Mouse (Mus musculus): ENCODE results near the gene Zfp980. TPM values are rescaled to one million over a fixed set of nuclear protein-coding genes. Genes with fewer than 3 reads are reported as not detected.
"Not testable (repeated sequence)": the region's sequence is repeated elsewhere in the genome, so short reads cannot be mapped to it uniquely, and the experiment has no call there.

The Zfp980 gene
- total RNA-seq (2021) = under 1 TPM in 1 of 2 experiments, not detected in 1; 0.07 TPM

GRCm38 (mm10) chr4:145670385-145670784 lies at the start of gene Zfp980:
Gene Zfp980, plus strand, starts transcription at chr4:145670685.
- not testable (repeated sequence) for DNase-seq (ENCODE audit: extremely low spot score in 1 of 2, low spot score in 1 of 2)

- DNase-seq (ENCODE audit: extremely low spot score in 1 of 2, low spot score in 1 of 2) = not testable (repeated sequence)
Measured at GRCm38 (mm10) chr4:145640416-145641185, 29.9 kb upstream of the Zfp980 start.

DNA sequence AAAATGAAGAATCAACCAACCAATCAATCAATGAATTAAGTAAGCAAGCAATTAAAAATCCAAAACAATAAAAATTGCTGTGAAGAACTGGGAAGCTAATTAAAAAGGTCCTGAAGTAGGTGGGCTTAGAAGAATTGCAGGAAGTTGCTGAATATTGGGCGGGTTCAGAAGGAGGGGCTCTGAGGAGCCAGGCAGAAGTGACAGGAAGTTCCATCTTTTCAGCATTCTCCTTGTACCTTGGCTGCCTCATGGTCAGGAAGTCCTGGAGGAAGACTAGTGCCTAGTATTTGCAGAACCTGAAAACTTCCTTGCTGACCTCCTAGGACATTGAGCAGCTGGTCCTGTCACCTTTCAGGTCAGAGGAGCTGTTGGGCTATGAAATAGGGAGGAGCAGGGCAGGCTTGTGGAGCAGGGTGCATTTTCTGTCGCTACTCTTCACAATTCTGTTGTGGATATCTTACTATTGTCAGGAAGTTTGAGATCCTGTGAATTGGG lies 3.8 kb downstream of the Zfp980 start:
- not testable (repeated sequence) for DNase-seq (ENCODE audit: extremely low spot score in 1 of 2, low spot score in 1 of 2)

DNA sequence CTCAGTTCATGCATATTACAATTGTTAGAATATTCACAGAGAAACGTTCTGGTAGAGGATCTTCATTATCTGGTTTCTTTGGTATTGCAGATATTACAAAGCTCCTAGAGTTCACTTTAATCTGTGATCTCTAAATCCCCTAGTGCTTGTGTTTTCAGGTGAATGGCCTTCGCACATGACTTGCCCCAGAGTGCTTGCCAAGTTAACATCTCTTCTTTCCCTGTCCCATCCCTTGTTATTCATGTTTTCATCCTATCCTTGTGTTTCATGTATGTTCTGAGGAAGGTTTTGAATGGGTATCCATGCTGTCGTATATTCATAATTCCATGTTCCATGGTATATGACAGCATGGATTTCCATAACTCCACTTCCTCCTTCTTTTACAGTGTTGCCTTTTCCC lies 9.7 kb downstream of the Zfp980 start:
- DNase-seq (ENCODE audit: extremely low spot score in 1 of 2, low spot score in 1 of 2) = not testable (repeated sequence)

DNA sequence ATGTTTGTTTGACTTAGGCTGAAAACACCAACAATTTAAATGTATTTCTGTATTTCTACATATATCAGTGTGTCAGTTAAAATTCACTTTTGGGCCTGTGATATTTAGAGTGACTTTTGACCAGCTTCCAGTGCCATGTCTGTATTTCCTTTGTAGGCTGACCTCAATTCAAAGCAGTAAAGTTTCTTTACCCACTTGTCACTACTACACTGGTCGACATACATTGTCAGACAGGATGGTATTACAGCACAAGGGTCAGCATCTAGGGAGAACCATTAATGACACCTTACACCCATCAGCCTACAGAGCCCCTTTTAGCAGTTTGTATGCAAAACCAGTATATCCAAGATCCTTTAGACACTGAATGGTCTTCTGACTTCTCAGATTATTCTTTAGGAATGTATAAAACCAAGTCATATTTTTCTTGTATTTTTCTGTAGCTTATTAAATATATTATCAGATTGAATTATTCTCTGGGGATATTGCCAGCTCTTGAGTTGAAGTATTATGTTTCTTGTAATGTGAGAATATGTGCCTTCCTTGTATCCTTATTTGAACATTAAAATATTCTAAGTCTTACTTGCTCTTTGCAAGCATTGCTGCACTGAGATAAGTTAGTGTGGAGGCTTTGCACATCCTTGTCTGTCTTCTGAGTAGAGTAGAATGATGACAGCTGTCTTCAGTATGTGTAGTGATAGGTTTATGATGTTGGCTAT lies 10.3 kb downstream of the Zfp980 start:
- DNase-seq (ENCODE audit: extremely low spot score in 1 of 2, low spot score in 1 of 2) = not testable (repeated sequence)

- not testable (repeated sequence) for DNase-seq (ENCODE audit: extremely low spot score in 1 of 2, low spot score in 1 of 2)
Measured at GRCm38 (mm10) chr4:145682021-145682420, 11.5 kb downstream of the Zfp980 start.

GRCm38 (mm10) chr4:145683024-145683766 lies 12.7 kb downstream of the Zfp980 start:
- DNase-seq (ENCODE audit: extremely low spot score in 1 of 2, low spot score in 1 of 2) = not testable (repeated sequence)

DNA sequence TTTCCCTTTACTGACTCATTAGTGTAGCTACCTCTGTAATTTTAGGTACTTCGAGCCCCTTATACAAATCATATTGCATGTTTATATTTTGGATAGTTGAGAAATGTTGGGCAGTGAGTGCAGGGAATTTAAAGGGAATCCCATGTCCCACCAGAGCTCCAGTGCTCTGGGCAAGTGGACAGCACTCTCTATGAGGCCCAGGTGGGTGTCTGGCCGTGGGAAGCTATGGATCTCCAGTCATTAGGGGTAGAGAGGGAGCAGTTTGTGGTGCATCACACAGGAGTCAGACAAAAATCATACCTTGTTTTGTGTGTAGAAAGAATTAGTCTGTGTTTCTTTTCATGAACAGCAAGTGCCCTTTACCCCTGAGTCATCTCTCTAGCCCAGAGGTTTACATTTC lies 15.6 kb downstream of the Zfp980 start:
- DNase-seq (ENCODE audit: extremely low spot score in 1 of 2, low spot score in 1 of 2) = not testable (repeated sequence)

DNA sequence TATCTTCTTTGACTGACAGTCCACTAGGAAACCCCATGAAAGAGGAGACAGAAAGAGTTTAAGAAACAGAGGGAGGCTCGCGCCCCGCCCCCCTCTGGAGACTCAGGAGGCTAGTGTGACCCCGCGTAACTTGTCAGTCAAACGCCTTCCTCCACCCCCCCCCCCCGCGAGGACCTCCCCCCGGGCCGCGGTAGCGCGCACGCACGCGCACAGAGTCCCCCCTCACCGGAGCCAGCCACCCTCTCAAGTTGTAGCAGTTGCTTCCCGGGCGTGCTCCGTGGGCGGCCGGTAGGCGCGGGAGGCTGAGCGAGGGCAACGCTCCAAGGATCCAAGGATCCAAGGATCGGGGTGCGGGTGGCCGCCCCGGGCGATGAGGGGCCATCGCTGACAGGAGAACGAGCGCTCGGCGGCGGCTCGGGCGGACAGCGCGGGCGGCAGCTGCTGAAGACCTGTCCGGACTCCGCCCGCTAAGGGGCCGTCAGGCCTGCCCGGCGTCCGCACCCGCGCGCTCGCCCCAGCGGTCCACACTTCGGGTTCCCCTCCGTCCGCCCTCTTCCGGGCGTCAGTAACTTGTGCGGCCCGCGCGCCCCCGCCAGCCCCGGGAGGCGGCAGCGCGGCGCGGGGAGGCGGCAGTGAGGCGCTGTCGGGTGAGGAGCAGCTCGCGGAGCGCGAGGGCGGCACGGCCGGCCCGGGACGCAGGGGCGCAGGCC lies 74.6 kb downstream of the Zfp980 start:
- not testable (repeated sequence) for DNase-seq (ENCODE audit: extremely low spot score in 1 of 2, low spot score in 1 of 2)

GRCm38 (mm10) chr4:145745645-145745991 lies 75.1 kb downstream of the Zfp980 start:
- not testable (repeated sequence) for DNase-seq (ENCODE audit: extremely low spot score in 1 of 2, low spot score in 1 of 2)

Other genes with a start within 250 kb of the Zfp980 start
- gene Zfp990, start 159.9 kb upstream of the Zfp980 start, total RNA-seq (2021) = under 1 TPM; 0.19 to 0.39 TPM
- gene Gm13212, start 85.5 kb upstream of the Zfp980 start, total RNA-seq (2021) = under 1 TPM in 1 of 2 experiments, not detected in 1; 0.21 TPM
- under 1 TPM in 1 of 2 experiments, not detected in 1; 0.49 TPM for gene Zfp986, start 198.1 kb downstream of the Zfp980 start, total RNA-seq (2021)

All from layer of hippocampus, postnatal 25 days (tissue).